Mouse (Mus musculus) MEL (cell line): ENCODE data around the gene Trpm2. TPM values are rescaled to one million over a fixed set of nuclear protein-coding genes. Genes with fewer than 3 reads are reported as not detected.
"Not testable (repeated sequence)": the region's sequence is repeated elsewhere in the genome, so short reads cannot be mapped to it uniquely, and the experiment has no call there.

Experiments used
- DNase-seq: peaks from one replicate; pipeline ENCODE4 v3.0.0; 2011; ENCODE audit warnings: low read depth, low spot score
- H3K27ac ChIP-seq: 2 replicates; pipeline ENCODE4 v1.5.1; 2012; ENCODE audit warnings: low read depth, mild to moderate bottlenecking, control low read depth, low read length, moderate library complexity; ENCODE audit not compliant: control insufficient read depth
- H3K27me3 ChIP-seq, 2 experiments: fragments of 150-350 bp in 1 of 2; sonication (generic) in 1 of 2; 2 replicates each; pipeline ENCODE4 v1.6.1; 2012; ENCODE audit warnings: low read length in 2 of 2, mild to moderate bottlenecking in 2 of 2, improper control_type of control experiment in 1 of 2, moderate library complexity in 1 of 2; ENCODE audit not compliant: insufficient read depth in 2 of 2, control insufficient read depth in 1 of 2
- H3K36me3 ChIP-seq, 2 experiments: 2 replicates each; pipeline ENCODE4 v1.6.1; 2012 to 2014; ENCODE audit warnings: low read length in 2 of 2, improper control_type of control experiment in 1 of 2, inconsistent platforms in 1 of 2, mild to moderate bottlenecking in 1 of 2; ENCODE audit not compliant: insufficient read depth in 2 of 2, control insufficient read depth in 1 of 2
- H3K4me1 ChIP-seq, 2 experiments: fragments of 150-350 bp in 1 of 2; sonication (generic) in 1 of 2; 2 replicates each; pipeline ENCODE4 v1.6.1; 2012; ENCODE audit warnings: low read length in 2 of 2, improper control_type of control experiment in 1 of 2, mild to moderate bottlenecking in 1 of 2; ENCODE audit not compliant: insufficient read depth in 2 of 2, control insufficient read depth in 1 of 2
- H3K4me3 ChIP-seq, 2 experiments: fragments of 150-350 bp in 1 of 2; sonication (generic) in 1 of 2; 2 replicates each; pipeline ENCODE4 v1.5.1; 2012; ENCODE audit warnings: low read depth in 2 of 2, low read length in 2 of 2, mild to moderate bottlenecking in 2 of 2, moderate library complexity in 2 of 2, control low read depth in 1 of 2, improper control_type of control experiment in 1 of 2; ENCODE audit not compliant: control insufficient read depth in 1 of 2, insufficient read depth in 1 of 2
- H3K79me2 ChIP-seq: 2 replicates; pipeline ENCODE4 v1.6.1; 2012; ENCODE audit warnings: mild to moderate bottlenecking, low read length, moderate library complexity; ENCODE audit not compliant: control insufficient read depth, poor library complexity, insufficient read depth
- H3K9ac ChIP-seq: 2 replicates; pipeline ENCODE4 v1.6.1; 2012; ENCODE audit warnings: low read depth, mild to moderate bottlenecking, control low read depth, low read length, moderate library complexity; ENCODE audit not compliant: control insufficient read depth, poor library complexity, severe bottlenecking
- H3K9me3 ChIP-seq: fragments of 150-350 bp; sonication (generic); replicated peaks from 2 replicates; pipeline ENCODE4 v1.6.1; 2012; ENCODE audit warnings: mild to moderate bottlenecking, low read length, improper control_type of control experiment, moderate library complexity; ENCODE audit not compliant: insufficient read depth
- CTCF ChIP-seq, 3 experiments: IDR thresholded peaks in 2 of 3; conservative IDR thresholded peaks in 1 of 3; 2 replicates each; pipeline ENCODE4 v1.5.1; 2011 to 2012; ENCODE audit warnings: low read length in 3 of 3, low read depth in 2 of 3, mild to moderate bottlenecking in 2 of 3, improper control_type of control experiment in 1 of 3, inconsistent platforms in 1 of 3, mixed read lengths in 1 of 3, moderate library complexity in 1 of 3; ENCODE audit not compliant: control insufficient read depth in 1 of 3, insufficient read depth in 1 of 3, poor library complexity in 1 of 3, severe bottlenecking in 1 of 3
- EP300 ChIP-seq, 2 experiments: IDR thresholded peaks; 2 replicates each; pipeline ENCODE4 v1.6.1; 2011; ENCODE audit warnings: improper control_type of control experiment in 2 of 2, low read length in 2 of 2, low read depth in 1 of 2, mild to moderate bottlenecking in 1 of 2
- ETS1 ChIP-seq: IDR thresholded peaks from 2 replicates; pipeline ENCODE4 v1.6.1; 2012; ENCODE audit warnings: low read depth, mild to moderate bottlenecking, inconsistent platforms, low read length, improper control_type of control experiment, moderate library complexity
- GABPA ChIP-seq: IDR thresholded peaks from 2 replicates; pipeline ENCODE4 v1.6.1; 2012; ENCODE audit warnings: low read depth, mild to moderate bottlenecking, inconsistent platforms, low read length, improper control_type of control experiment, moderate library complexity
- GATA1 ChIP-seq: IDR thresholded peaks from 2 replicates; pipeline ENCODE4 v1.6.1; 2011; ENCODE audit warnings: low read depth, low read length, improper control_type of control experiment
- HCFC1 ChIP-seq: IDR thresholded peaks from 2 replicates; pipeline ENCODE4 v1.6.1; 2012; ENCODE audit warnings: low read depth, mild to moderate bottlenecking, inconsistent platforms, low read length, improper control_type of control experiment, moderate library complexity
- JUND ChIP-seq: IDR thresholded peaks from 2 replicates; pipeline ENCODE4 v1.6.1; 2011; ENCODE audit warnings: low read depth, mild to moderate bottlenecking, improper control_type of control experiment, low read length
- KAT2A ChIP-seq: conservative IDR thresholded peaks from 2 replicates; pipeline ENCODE4 v1.6.1; 2012; ENCODE audit warnings: low read depth, low read length, improper control_type of control experiment, inconsistent platforms
- MYB ChIP-seq: IDR thresholded peaks from 2 replicates; pipeline ENCODE4 v1.6.1; 2011; ENCODE audit warnings: mild to moderate bottlenecking, low read depth, low read length, improper control_type of control experiment
- POLR2A ChIP-seq, 2 experiments: IDR thresholded peaks; 2 replicates each; pipeline ENCODE4 v1.6.1; 2011 to 2012; ENCODE audit warnings: low read length in 2 of 2, mild to moderate bottlenecking in 2 of 2, control low read depth in 1 of 2, improper control_type of control experiment in 1 of 2, low read depth in 1 of 2, moderate library complexity in 1 of 2; ENCODE audit not compliant: control insufficient read depth in 1 of 2, insufficient read depth in 1 of 2, poor library complexity in 1 of 2
- RAD21 ChIP-seq: IDR thresholded peaks from 2 replicates; pipeline ENCODE4 v1.6.1; 2011; ENCODE audit warnings: mild to moderate bottlenecking, low read depth, low read length, improper control_type of control experiment
- SIN3A ChIP-seq: IDR thresholded peaks from 2 replicates; pipeline ENCODE4 v1.6.1; 2012; ENCODE audit warnings: low read length, improper control_type of control experiment, inconsistent platforms
- SMC3 ChIP-seq: IDR thresholded peaks from 2 replicates; pipeline ENCODE4 v1.6.1; 2011; ENCODE audit warnings: low read depth, low read length, improper control_type of control experiment
- TBP ChIP-seq: IDR thresholded peaks from 2 replicates; pipeline ENCODE4 v1.8.0; 2011; ENCODE audit warnings: low read depth, low read length, improper control_type of control experiment
- TCF12 ChIP-seq: IDR thresholded peaks from 2 replicates; pipeline ENCODE4 v1.6.1; 2014; ENCODE audit warnings: low read depth, mild to moderate bottlenecking, inconsistent platforms, low read length, improper control_type of control experiment, moderate library complexity
- UBTF ChIP-seq: IDR thresholded peaks from 2 replicates; pipeline ENCODE4 v1.6.1; 2012; ENCODE audit warnings: low read depth, mild to moderate bottlenecking, inconsistent platforms, low read length, improper control_type of control experiment, moderate library complexity, borderline replicate concordance; ENCODE audit not compliant: insufficient read depth
- USF1 ChIP-seq: IDR thresholded peaks from 2 replicates; pipeline ENCODE4 v1.6.1; 2014; ENCODE audit warnings: low read depth, mild to moderate bottlenecking, inconsistent platforms, low read length, improper control_type of control experiment, moderate library complexity
- USF2 ChIP-seq, 2 experiments: IDR thresholded peaks; 2 replicates each; pipeline ENCODE4 v1.6.1; 2011 to 2012; ENCODE audit warnings: improper control_type of control experiment in 2 of 2, low read length in 2 of 2, borderline replicate concordance in 1 of 2, inconsistent platforms in 1 of 2, low read depth in 1 of 2, mild to moderate bottlenecking in 1 of 2; ENCODE audit not compliant: insufficient read depth in 1 of 2
- ZKSCAN1 ChIP-seq: IDR thresholded peaks from 2 replicates; pipeline ENCODE4 v1.6.1; 2012; ENCODE audit warnings: low read depth, mild to moderate bottlenecking, inconsistent platforms, low read length, improper control_type of control experiment, moderate library complexity
- ZNF384 ChIP-seq: IDR thresholded peaks from 2 replicates; pipeline ENCODE4 v1.6.1; 2012; ENCODE audit warnings: low read depth, mild to moderate bottlenecking, inconsistent platforms, low read length, improper control_type of control experiment
- polyA plus RNA-seq, 2 experiments: library from polyadenylated mRNA; stranded (reverse) in 1 of 2; unstranded in 1 of 2; fragments of >175 nt in 1 of 2; fragments of >200 nt in 1 of 2; gene quantifications; 2 replicates each; pipeline versions ENCODE4 v1.2.1 to v1.2.4; 2012; ENCODE audit warnings: low replicate concordance in 2 of 2, low read depth in 1 of 2; ENCODE audit not compliant: insufficient read length in 2 of 2, insufficient read depth in 1 of 2, missing spikeins in 1 of 2
- total RNA-seq: library from RNA; depleted of rRNA; stranded (reverse); fragments of 300-350 nt; gene quantifications from 2 replicates; pipeline ENCODE4 v1.2.3, GENCODE M21; 2012

Trpm2 gene
- total and polyA plus RNA-seq, 3 experiments: 7.8 to 18.5 TPM; not detected in 1

DNA sequence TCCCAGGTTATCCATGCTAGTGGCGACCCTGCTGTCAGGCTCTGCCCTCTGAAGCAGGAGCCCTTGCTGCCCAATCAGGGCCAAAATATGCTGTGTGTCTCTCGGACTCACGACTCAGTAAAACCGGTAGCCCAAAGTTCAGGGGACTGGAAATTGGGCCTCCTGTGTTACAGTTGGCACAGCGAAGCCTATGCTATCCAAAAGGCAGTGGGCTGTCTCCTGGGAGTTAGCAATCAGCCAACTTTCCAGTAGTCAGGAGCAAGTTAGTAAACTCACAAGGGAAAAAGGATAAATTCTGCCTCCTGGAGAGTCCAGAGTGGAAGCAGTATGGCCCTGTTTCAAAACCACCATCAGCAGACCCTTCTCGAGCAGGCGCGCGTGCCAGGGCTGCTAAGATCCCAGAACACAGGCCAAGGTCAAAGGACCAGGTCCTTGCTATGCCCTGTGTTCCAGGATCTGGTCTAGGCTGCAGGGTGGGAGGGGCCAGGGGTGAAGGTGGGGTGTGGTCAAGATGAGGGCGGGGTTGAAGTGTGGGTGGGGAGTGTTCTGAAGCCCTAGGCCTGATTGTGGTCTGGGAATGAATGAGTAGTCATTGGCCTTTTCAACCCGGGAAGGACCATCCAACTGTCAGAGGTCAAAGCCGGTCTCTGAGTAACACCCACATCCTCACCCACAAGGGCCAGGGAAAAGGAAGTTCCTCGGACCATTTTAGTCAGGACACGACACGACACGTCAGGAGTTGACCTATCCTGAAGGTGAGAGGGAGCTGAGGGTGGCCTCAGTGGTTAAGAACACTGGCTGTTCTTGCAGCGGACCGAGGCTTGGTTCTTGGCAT is 42.5 kb upstream of the Trpm2 start:
- Histone ChIP-seq H3K9me3 (no peaks in the 10 kb centered on the region), H3K36me3 (no peaks in the 10 kb centered on the region; a peak in 2 of 4 replicates), H3K9ac (no peak overlapping the region), H3K4me1 (peaks cover 2 to 10% of the 10 kb centered on the region in 2 experiments; a peak in 2 of 4 replicates), H3K4me3 (no peak overlapping the region), H3K79me2 (peaks cover 14% of the 10 kb centered on the region), H3K27ac (no peak overlapping the region), H3K27me3 (no peaks in the 10 kb centered on the region; a peak in 1 of 4 replicates)
- DNase-seq: no peak
- TF ChIP-seq KAT2A: no peak
- TF ChIP-seq GABPA: no peak
- TF ChIP-seq USF1: no peak
- TF ChIP-seq USF2 (IDR thresholded peaks at IDR 0.05; ENCODE audit: borderline replicate concordance in 1 of 2, insufficient read depth in 1 of 2, low read depth in 1 of 2, low read length in 2 of 2): no peak
- no peak for TF ChIP-seq EP300 (IDR thresholded peaks at IDR 0.05; ENCODE audit: low read depth in 1 of 2, low read length in 2 of 2)
- no peak for TF ChIP-seq ZNF384
- TF ChIP-seq HCFC1: no peak
- no peak for TF ChIP-seq TCF12
- no peak for TF ChIP-seq TBP
- no peak for TF ChIP-seq POLR2A (IDR thresholded peaks at IDR 0.05; ENCODE audit: control insufficient read depth in 1 of 2, insufficient read depth in 1 of 2, low read depth in 1 of 2, low read length in 2 of 2, poor library complexity in 1 of 2)
- no peak for TF ChIP-seq GATA1
- no peak for TF ChIP-seq ETS1
- TF ChIP-seq MYB: no peak
- TF ChIP-seq ZKSCAN1: no peak
- no peak for TF ChIP-seq SIN3A
- no peak for TF ChIP-seq JUND
- TF ChIP-seq UBTF: no peak

DNA sequence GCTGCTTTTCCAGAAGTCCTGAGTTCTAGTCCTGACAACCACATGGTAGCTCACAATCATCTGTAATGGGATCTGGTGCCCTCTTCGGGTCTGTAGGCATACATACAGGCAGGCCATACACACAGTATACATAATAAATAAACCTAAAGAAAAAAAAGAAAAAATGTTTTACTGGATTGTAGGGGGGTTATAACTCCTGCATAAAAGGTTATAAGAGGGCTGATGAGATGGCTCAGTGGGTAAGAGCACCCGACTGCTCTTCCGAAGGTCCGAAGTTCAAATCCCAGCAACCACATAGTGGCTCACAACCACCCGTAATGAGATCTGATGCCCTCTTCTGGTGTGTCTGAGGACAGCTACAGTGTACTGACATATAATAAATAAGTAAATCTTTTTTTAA is 40.8 kb upstream of the Trpm2 start:
- peak; percentile 70 for DNase-seq
- Histone ChIP-seq H3K9ac (peak overlapping the region; percentile 69), H3K4me3 (peak overlapping the region; percentile 79 to 80), H3K4me1 (peaks cover 2 to 14% of the 10 kb centered on the region in 2 experiments; a peak in 3 of 4 replicates), H3K79me2 (peaks cover 19% of the 10 kb centered on the region)
- not testable (repeated sequence) for H3K27me3 ChIP-seq, H3K36me3 ChIP-seq, H3K27ac ChIP-seq, H3K9me3 ChIP-seq
- TF ChIP-seq RAD21 (peak; percentile 13), TBP (peak; percentile 97), SMC3 (peak; percentile 28; the same call in 1 of the 2 replicates), CTCF (IDR thresholded peaks at IDR 0.05 in 2 of 3, conservative IDR thresholded peaks at IDR 0.05 in 1 of 3; ENCODE audit: control insufficient read depth in 1 of 3, insufficient read depth in 1 of 3, low read depth in 2 of 3, low read length in 3 of 3, poor library complexity in 1 of 3, severe bottlenecking in 1 of 3) (peak in 2 of 3 experiments; percentile 23 to 47; a peak in 3 of 6 replicates), ZNF384 (peak; percentile 69)
- TF ChIP-seq, all 39 proteins: peak for 5; not testable (repeated sequence) for 34
